Mouse (Mus musculus): Measurements from ENCODE around the gene Prdm2.

GRCm38 (mm10) chr4:143202653-143203052 lies 10.1 kb downstream of the Prdm2 start:
- TF ChIP-seq CTCF (IDR thresholded peaks at IDR 0.05; ENCODE audit: borderline replicate concordance, control insufficient read depth, extremely low read depth, insufficient read depth, low read length, poor library complexity): no peak
- no peak for TF ChIP-seq POLR2A (IDR thresholded peaks at IDR 0.05; ENCODE audit: control insufficient read depth, extremely low read depth, insufficient read depth, low read length, poor library complexity)
